Mouse (Mus musculus): Measurements from ENCODE around the gene Gm47996.
"Not testable (repeated sequence)": the region's sequence is repeated elsewhere in the genome, so short reads cannot be mapped to it uniquely, and the experiment has no call there.

The Gm47996 gene

GRCm38 (mm10) chr1:151208944-151209343, 987 bp upstream of the Gm47996 start:
- DNase-seq, result not testable (repeated sequence)

GRCm38 (mm10) chr1:151211666-151212065, 1.7 kb downstream of the Gm47996 start:
- not testable (repeated sequence) for DNase-seq

- no peak for DNase-seq
Observed at GRCm38 (mm10) chr1:151214862-151215261, 4.9 kb downstream of the Gm47996 start.

- no peak for DNase-seq
Observed at GRCm38 (mm10) chr1:151215985-151216384, 6.1 kb downstream of the Gm47996 start.

- DNase-seq, result peak; percentile 18
Observed at GRCm38 (mm10) chr1:151216417-151216816, 6.5 kb downstream of the Gm47996 start.

- DNase-seq, result no peak
Observed at GRCm38 (mm10) chr1:151219045-151219444, 9.1 kb downstream of the Gm47996 start.

GRCm38 (mm10) chr1:151220098-151220497, 10.2 kb downstream of the Gm47996 start:
- no peak for DNase-seq

- no peak for DNase-seq
Observed at GRCm38 (mm10) chr1:151222561-151223267, 12.8 kb downstream of the Gm47996 start.

GRCm38 (mm10) chr1:151223377-151223776, 13.4 kb downstream of the Gm47996 start:
- no peak for DNase-seq

GRCm38 (mm10) chr1:151224536-151224935, 14.6 kb downstream of the Gm47996 start:
- DNase-seq, result no peak

- DNase-seq, result no peak
Observed at GRCm38 (mm10) chr1:151227506-151227905, 17.6 kb downstream of the Gm47996 start.

GRCm38 (mm10) chr1:151228320-151228989, 18.5 kb downstream of the Gm47996 start:
- no peak for DNase-seq

- no peak for DNase-seq
Observed at GRCm38 (mm10) chr1:151232346-151232745, 22.4 kb downstream of the Gm47996 start.

GRCm38 (mm10) chr1:151233756-151234155, 23.8 kb downstream of the Gm47996 start:
- DNase-seq, result no peak

GRCm38 (mm10) chr1:151235574-151235973, 25.6 kb downstream of the Gm47996 start:
- DNase-seq, result no peak

- DNase-seq, result no peak
Observed at GRCm38 (mm10) chr1:151236141-151236930, 26.4 kb downstream of the Gm47996 start.

GRCm38 (mm10) chr1:151237780-151238179, 27.8 kb downstream of the Gm47996 start:
- no peak for DNase-seq

- DNase-seq, result no peak
Observed at GRCm38 (mm10) chr1:151243332-151243731, 33.4 kb downstream of the Gm47996 start.

GRCm38 (mm10) chr1:151244013-151244412, 34.1 kb downstream of the Gm47996 start:
- DNase-seq, result no peak

- DNase-seq, result no peak
Observed at GRCm38 (mm10) chr1:151244761-151245160, 34.8 kb downstream of the Gm47996 start.

- DNase-seq, result no peak
Observed at GRCm38 (mm10) chr1:151245165-151245564, 35.2 kb downstream of the Gm47996 start.

GRCm38 (mm10) chr1:151245846-151246245, 35.9 kb downstream of the Gm47996 start:
- no peak for DNase-seq

- no peak for DNase-seq
Observed at GRCm38 (mm10) chr1:151250109-151250508, 40.2 kb downstream of the Gm47996 start.
